Mouse (Mus musculus): ENCODE results near the gene Erg.

The Erg gene

DNA sequence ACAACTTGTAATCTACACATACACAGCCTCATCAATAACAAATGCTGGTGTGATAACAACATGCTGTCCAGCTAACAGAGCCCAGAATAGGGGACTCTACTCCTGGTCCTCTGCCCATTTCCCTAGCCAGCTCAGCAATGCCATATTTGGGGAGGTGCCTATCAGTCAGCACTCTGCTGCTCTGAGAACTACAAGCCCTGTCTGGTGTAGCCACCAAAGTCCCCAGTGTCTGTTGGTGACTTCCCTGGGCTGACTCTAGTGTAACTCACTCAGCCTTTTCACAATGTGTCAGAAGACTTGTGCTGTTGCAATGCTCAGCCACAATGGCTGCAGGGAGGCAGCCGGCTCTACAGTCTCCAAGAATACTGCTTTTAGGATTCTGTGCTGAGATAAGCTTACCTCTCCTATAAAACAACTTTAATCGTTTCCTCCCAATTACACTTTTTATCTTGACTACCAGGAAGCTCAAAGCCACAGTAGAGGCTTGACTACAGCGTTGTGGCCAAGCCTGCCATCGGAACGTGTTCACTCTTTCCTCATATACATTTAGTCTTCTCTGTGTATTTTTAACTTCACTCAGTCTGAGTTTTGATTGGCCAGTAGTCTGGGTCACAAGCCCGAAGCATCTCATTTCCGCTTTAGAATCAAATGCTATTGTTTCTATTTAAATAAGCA, 201.0 kb downstream of the Erg start:
- DNase-seq: no peak

DNA sequence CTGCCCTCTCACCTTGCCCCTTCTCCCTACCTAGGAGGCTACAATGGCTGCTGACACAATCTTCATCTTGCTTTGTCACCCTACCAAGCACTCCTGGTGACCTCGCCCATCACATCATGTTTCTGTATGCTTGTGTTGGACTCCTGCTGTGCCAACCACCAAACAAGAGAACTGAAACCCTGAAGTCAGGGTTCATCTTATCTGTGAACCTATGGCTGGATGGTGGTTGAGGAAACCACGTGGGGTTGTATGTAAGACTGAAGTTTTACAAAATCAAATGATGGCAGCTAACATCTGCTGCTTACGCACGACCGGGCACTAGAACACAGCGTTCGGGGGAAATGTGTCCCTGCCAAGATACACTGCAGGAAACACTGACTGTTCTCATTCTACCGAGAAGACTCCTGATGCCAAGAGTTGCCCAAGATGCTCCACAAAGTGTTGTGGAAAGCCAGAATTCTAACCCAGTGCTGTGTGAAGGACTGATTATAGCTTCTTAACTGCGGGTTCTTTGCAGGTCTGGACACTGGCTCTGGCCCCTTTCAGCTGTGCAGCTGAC, 201.7 kb downstream of the Erg start:
- no peak for DNase-seq

DNA sequence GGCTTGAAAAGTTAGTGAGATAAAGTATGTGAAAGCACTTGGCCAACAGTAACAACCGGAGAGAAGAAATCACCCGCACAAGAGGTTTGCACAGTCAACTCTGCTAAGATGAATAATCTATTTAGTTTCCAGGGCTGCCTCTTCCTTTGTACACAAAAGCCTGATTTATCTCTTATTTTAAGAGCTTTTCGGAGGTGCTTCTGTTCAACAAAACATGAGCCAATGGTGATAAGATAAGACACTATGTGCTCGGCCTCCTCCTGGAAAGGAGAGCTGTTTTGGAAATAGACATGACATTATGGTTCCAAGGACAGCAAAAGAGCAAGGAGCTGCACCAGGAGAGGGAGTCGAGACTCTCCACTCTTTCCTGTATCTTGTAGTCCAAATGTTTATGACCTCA, 204.1 kb downstream of the Erg start:
- no peak for DNase-seq

DNA sequence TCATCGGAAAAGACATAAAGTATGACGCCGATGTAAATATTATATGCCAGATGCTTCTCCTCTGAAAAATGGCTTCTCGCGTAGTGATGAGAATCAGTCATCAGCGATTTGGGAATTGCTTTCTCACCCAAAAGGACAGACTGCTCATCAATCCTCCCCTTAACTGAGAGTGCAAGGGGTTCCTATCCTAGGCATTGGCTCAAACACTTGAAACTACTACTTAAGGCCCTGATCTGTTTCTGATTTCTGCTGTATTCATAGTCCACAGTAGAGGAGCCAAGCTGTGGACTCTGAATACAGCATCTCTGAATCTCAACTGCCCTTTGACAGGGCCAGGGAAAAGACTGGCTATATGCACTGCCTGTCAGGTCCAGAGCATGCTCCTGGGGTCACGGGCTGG, 209.6 kb downstream of the Erg start:
- DNase-seq: no peak

DNA sequence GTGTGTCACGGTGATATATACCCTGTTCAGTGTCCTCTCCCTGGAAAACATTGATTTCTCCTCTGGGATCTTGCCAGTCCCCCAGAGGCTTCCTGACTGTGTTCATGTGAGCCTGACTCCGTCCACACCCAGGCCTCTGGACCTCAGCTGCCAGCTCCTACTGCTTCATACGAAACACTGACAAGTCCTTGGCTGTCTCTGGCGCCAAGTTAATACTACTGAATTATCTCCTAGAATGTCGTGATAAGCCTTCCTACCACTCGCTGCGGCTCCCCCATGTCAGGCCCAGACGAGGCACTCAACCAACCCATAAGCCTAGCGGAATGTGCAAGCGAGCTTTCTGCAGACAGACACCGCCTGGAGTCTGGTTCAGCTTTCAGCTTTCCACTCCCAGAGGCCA, 210.0 kb downstream of the Erg start:
- peak; percentile 12 for DNase-seq

DNA sequence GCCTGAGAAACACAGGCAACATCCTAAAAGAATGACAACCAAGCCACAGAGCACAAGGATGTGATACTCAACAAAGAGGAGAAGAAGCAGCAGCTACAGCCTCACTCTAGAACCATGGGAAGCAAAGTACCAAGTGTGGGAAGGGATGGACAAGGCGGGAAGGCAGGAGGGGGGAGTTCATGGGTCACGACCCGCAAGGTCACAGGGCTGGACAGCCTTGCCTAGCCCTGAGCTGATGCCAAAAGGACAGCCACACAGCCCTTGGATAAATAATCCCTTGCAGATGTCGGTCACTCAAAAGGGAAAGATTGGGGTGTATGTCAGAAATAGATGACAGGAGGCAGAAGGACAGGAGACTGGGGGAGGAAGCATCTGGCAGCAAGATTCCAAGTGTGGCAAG, 211.7 kb downstream of the Erg start:
- DNase-seq: no peak

DNA sequence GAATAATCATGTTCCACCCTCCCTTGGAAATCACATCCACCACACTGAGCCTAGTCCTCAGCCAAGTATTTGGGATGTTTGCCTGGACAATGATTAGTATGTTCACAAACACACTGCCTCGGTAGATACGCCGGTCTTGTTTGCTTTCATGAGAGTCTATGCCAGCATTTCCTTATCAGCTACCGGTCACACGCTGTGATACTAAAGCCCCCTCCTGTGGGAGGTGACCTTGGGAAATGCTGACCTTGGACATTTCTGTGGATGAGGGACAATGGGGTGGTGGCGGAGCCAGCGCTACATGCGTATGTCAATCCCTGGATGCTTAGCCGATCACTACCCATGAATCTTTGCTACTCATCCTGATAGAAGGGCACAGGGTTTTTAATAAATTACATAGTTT, 213.4 kb downstream of the Erg start:
- DNase-seq: no peak

DNA sequence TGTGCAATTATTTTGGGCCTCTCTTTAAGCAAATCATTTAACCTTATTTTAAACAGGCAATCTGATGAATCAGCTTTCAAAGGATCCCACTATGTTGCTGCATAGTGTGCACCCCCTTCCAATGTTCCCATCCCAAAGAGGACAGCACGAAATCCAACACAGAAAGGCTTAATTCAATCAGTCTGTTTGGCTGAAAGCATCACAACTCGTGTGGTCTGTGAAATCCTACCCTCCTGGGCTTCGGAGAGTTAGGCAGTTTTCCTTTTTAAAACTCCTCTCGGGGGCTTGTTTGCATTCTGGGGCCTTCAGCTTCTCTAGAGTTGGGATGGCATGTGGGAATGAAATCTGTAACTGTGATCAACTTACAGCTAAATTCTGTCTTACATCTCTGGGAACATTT, 214.7 kb downstream of the Erg start:
- no peak for DNase-seq

DNA sequence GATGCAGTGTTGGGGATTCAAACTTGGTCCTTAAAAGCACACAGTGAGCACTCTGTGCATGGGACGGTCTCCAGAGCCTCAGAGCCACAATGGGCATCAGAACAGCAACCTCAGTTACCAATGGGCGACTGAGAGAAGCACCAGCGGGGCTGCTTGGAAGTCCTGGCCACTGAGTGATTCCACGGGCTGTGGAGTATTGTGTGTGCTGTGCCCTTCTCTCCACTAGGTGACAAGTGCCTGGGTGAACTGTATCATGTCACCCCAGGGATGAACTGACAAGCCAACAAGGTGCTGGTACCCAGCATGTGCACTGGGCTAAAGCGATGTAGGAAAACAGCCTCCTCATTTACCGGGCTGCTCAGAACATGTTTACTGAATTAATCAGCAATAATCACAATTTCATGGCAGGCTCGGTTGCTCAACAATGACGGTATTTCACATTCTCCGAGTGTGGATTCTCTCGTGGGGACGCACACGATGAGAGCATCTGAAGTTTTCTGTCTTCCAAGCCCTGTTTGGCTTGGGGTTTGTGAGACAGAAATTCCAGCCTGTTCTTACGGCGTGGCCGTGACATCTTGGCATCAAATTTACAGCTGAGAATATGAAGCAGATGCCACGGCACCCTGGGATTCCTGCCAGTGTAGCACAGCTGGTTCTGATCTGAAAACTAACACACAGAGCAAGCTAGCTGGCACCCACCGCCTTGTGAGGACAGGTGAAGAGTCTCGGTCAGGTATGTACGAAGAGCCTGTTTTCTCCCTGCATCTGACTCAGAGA, 219.2 kb downstream of the Erg start:
- no peak for DNase-seq

DNA sequence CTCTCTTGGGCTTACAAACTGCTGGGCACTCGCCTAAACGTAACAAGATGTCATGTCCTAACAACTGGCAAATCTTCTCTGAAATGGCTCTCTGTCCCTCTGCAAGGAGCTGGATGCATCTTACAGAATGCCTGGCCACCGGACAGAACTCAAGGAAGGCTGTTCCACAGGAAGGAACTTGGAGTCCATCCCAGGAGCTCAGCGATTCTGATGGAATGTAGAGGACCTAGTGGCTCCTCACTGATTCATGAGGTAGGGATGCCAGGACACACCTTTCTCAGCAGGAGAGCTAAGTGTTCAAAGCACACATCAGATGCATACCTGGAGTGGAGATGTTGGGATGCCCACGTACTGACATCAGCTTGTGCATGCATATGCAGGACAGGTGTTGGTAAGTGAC, 221.2 kb downstream of the Erg start:
- no peak for DNase-seq

DNA sequence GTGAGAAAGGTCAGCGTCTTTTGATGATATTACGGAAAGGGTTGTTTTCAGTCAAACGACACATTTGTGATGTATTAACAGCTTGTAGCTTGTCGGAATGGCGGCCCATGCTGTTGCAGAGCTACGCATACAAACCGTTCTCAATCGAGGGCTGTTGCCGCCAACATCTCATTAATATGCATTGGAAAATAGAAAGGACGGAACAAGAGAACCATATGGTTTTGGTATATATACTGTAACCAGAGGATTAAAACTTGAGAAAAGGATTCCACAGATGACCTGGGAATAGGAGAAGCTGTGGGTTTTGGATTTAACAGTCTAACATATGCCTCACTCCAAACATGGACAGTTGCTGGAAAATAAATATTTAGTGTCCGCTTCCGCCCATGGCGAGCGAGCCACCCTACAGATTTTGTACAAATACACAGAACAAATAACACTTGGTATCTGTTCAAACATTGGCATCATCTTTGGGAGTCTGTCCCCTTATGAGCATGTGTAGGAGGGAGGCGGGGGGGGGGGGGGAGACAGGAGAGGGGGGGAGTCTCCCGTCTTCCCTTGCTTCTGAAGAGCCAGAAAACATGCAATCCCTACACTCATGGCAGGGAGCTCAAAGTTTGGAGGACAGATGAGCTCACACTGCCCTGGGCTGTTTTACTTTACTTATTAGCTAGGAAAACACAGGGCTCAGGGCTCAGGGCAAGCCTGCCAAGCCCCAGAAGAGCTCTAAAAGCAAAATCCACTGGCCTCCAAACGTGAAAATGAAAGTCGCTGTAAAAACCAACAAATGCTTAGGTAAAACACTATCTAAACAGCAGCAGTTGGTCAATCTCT, 222.5 kb downstream of the Erg start:
- DNase-seq: no peak

DNA sequence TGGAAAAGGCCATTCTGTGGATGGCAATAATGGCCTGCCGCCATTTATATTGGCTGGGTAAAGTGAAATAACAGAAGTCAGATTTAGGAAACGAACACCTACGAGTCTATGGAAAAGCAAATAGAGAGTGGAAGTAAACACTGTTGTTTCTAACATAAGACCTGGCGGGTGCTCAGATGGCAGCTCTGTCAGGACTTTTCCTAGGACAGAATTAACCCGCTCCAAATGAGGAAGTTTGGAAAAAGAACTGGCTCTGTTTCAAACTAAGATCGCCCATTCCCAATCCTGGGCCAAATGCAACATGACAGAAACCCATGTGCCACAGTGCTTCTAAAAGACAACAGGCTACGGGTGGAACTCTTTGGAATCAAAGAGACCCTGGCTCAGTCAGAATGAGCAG, 224.4 kb downstream of the Erg start:
- DNase-seq: no peak

DNA sequence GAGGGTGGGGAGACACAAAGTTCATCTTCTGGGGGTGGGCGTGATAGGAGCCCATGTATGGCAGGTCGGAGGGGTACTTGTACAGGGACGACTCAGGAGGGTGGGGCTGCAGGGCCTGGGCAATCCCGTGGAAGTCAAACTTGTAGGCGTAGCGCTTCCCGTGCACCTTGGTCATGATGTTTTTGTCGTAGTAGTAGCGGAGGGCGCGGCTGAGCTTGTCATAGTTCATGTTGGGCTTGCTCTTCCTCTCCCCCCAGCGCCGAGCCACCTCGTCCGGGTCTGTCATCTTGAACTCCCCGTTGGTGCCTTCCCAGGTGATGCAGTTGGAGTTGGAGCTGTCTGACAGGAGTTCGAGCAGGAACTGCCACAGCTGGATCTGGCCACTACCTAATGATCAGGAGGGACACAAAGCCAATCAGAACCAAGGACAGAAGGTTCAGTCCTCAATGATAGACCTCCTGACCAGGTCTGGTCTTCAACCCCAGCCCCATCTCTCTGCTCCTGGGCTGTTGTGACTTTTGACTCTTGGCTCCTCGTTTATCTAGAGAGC, 225.4 kb downstream of the Erg start:
- DNase-seq: no peak

DNA sequence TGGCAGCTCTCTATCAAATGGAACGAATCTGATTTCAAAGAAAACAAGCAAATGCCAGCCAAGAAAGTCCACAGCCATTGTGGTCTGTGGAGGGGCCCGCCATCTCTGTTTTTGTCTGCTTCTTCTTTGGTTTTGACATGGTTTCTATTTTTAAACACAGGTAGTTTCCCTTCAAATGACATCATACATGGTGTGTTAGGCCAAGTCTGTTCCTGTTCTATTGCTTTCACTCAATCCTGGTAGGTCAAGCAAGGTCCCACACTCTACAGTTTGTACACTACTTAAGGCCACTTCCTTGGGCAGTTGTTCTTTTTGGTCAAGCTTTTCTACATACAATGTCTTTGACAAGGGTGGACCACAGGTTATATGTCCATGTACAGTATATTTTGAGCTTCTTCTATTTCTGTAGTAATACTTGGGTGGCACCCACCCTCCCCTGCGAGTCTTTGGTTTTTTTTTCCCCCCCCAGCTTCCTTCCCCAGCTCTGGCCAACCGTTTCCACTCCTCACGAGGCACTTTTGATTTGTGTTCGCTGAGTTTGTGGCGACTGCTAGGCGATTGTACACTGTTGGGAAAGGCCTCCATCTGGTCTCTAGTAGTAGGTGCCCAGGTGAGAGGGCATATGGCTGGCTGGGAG, 226.1 kb downstream of the Erg start:
- DNase-seq: no peak

DNA sequence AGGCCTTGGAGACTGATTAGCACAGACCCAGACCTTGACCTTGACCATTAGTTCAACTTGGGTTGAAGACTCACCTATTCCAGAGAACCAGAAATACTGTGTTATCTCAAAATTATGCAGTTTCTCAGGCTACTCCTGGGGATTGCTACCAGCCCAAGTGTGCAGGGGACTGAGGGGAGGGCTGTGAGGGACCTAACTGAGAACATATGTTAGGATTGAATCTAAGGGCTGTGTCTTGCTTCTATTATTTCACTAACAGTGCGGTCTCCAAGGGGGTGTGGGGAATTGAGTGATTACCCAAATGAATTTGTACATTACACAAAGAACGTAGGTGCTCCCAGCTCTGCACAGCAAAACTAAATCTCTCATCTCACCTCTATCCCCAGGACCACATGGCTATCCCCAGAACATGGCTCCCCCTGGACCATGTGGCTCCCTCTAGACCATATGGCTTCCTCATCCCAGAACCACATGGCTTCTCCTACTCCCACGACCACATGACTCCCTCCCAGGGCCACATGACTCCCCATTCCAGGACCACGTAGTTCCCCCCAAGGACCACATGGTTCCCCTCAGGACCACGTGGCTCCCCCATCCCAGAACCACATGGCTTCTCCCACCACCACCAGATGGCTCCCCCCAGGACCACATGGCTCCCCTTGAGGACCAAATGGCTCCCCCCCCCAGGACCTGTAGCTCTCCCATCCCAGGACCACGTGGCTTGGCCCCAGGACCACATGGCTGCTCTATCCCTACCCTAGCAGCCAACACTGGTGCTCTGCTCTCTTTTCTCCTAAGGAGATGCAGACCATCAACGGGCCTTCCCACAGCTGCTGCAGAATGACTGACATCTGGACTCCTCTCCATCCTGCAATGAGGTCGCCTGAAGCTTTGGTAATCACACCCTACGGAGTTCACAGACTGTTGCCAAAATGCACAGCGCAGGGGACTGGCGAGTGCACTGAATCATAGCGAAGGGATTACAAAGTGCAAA, 229.1 kb downstream of the Erg start:
- DNase-seq: no peak

DNA sequence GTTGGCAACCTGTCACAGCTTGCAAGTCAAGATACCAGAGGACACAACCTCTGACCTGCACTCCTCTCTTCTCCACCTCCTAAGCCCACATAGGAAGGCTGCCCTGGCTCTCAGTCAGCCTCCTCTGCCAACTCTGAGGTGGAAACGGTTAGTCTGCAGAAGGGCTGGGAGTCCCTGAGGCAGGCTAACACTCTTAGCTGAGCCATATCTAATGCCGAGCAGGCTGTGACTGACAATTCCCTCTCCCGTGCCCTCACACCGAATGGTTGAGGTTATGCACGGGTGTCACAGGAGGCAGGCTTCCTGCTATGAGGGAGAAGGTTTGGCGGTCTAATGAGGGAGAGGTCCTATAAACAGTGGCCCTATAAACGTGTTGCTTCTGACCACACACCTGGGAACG, 232.6 kb downstream of the Erg start:
- DNase-seq: no peak

DNA sequence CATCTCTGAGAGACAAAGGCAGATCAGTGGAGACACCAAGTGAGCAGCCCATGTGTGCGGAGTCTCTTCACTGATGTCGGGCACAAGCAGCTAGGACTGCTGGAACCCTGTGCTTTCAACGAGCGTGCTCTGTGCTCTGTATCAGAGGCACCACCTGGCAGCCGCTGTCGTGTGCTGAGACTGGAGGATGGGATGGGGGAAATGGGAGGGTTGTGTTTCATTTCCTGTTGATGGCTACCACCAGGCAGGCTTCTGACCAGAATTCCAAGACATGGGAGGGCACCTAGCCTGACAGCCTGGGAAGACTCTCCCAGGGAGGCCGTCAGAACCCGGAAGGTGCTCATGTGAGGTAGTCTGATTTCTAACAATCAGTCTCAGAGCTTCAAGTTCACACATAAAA, 234.1 kb downstream of the Erg start:
- DNase-seq: no peak

DNA sequence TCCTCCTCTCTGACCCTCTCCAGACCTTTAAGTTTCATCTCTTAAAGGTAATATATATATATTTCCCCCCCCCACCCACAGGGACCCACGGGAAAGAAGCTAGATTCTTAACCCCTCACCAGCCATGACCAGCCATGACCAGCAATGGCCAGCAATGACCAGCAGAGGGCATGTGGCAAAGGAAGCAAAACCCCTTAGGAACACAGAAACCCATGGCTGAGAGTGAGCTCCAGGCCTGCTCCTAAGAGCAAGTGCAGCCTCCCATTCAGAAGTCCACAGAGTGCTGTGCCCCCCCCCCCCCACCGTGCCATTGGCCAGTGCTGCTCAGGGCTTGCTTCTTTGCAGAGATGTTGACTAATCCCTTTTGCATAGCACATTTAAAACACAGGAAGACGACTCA, 235.9 kb downstream of the Erg start:
- DNase-seq: peak; percentile 43

DNA sequence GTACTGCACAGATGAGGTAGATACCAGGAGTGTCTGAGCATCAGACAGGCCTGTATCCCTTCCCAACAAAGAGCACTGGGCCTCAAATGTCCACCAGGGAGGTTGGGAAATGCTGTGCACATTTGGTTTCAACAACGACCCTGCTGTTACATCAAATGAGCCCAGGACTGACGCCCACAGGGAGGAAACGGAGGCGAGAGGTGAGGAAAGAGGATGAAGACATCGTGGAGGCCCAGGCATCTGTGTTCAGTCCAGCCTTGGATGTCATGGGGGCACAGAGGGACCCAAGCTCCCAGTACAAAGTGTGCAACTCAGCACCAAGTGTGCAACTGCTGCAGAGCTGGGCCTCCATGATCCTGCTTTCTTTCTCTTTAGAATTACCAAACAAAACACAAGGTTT, 236.6 kb downstream of the Erg start:
- no peak for DNase-seq

DNA sequence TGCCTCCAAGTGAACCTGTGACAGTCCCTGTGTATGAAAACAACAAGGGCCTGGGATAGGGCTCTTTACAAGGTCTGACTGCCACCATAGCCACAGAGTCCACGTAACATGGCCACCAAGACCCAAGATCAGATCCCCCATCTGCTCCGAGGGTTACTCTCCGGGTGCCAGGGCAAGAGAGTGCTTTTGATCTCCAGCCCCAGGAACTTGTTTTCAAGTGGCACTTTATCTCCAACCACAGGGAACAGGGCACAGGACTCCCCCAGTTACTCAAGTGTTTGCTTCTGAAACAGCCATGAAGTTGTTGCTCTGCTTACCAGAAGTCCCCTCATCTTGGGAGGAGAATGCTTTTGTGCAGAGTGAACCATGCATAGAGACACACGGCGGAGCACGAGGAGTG, 237.0 kb downstream of the Erg start:
- DNase-seq: no peak

DNA sequence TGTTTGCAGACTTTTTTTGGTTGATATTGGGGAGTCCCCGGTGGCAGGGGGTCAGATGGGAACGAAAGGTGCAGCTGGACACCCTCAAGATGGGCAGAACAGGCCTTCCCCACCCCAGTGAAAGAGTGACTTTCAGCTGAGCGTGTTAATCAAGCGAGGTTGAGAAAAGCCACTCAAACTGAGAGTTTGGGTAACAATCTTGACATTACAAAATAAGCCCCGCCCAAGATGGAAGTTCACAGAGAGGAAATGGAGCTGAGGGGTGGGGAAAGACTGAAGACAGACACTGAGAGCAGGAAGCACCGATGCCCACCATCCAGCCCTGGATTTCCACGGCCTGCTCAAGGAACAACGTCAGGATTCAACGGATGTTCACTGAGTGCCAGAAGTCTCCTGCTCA, 237.8 kb downstream of the Erg start:
- DNase-seq: no peak

All from liver (tissue).